Mouse (Mus musculus) ES-E14 (cell line): Measurements from ENCODE around the gene Vmn2r68. TPM values are rescaled to one million over a fixed set of nuclear protein-coding genes. Genes with fewer than 3 reads are reported as not detected.

Experiments used
- DNase-seq: peaks from one replicate; pipeline ENCODE4 v3.0.0-alpha.2; 2013; ENCODE audit warnings: low read depth, low spot score
- H3K27ac ChIP-seq: 2 replicates; pipeline ENCODE4 v1.5.1; 2012; ENCODE audit warnings: low read depth, mild to moderate bottlenecking, low read length, moderate library complexity, mixed read lengths; ENCODE audit not compliant: poor library complexity, insufficient read depth, severe bottlenecking
- H3K36me3 ChIP-seq: 2 replicates; pipeline ENCODE4 v1.6.1; 2012; ENCODE audit warnings: mild to moderate bottlenecking, low read length, moderate library complexity, mixed read lengths; ENCODE audit not compliant: control insufficient read depth, poor library complexity, insufficient read depth, severe bottlenecking
- H3K4me1 ChIP-seq, 2 experiments: fragments of 150-350 bp in 1 of 2; sonication (generic) in 1 of 2; 2 replicates each; pipeline ENCODE4 v1.6.1; 2012; ENCODE audit warnings: low read length in 2 of 2, mild to moderate bottlenecking in 1 of 2, mixed read lengths in 1 of 2; ENCODE audit not compliant: control insufficient read depth in 2 of 2, insufficient read depth in 2 of 2, poor library complexity in 1 of 2
- H3K4me3 ChIP-seq, 2 experiments: fragments of 150-350 bp in 1 of 2; sonication (generic) in 1 of 2; 2 replicates each; pipeline ENCODE4 v1.5.1; 2012; ENCODE audit warnings: low read length in 2 of 2, low read depth in 1 of 2, mild to moderate bottlenecking in 1 of 2, mixed read lengths in 1 of 2; ENCODE audit not compliant: insufficient read depth in 1 of 2, poor library complexity in 1 of 2, severe bottlenecking in 1 of 2
- H3K9ac ChIP-seq: 2 replicates; pipeline ENCODE4 v1.6.1; 2012; ENCODE audit warnings: low read depth, mild to moderate bottlenecking, low read length, mixed read lengths; ENCODE audit not compliant: poor library complexity, insufficient read depth, severe bottlenecking
- H3K9me3 ChIP-seq: fragments of 150-350 bp; sonication (generic); 2 replicates; pipeline ENCODE4 v1.6.1; 2012; ENCODE audit warnings: low read depth, mild to moderate bottlenecking, low read length; ENCODE audit not compliant: control insufficient read depth, insufficient read depth
- CHD2 ChIP-seq: IDR thresholded peaks from 2 replicates; pipeline ENCODE4 v1.6.1; 2014; ENCODE audit warnings: mild to moderate bottlenecking, low read depth, low read length, inconsistent platforms
- HCFC1 ChIP-seq: IDR thresholded peaks from 2 replicates; pipeline ENCODE4 v1.6.1; 2012; ENCODE audit warnings: low read length, inconsistent platforms, borderline replicate concordance; ENCODE audit not compliant: insufficient read depth
- MAFK ChIP-seq: IDR thresholded peaks from 2 replicates; pipeline ENCODE4 v1.6.1; 2014; ENCODE audit warnings: mild to moderate bottlenecking, low read depth, low read length, inconsistent platforms; ENCODE audit not compliant: insufficient read depth
- ZC3H11A ChIP-seq: IDR thresholded peaks from 2 replicates; pipeline ENCODE4 v1.6.1; 2012; ENCODE audit warnings: low read depth, mild to moderate bottlenecking, inconsistent platforms, low read length, borderline replicate concordance
- ZNF384 ChIP-seq: IDR thresholded peaks from 2 replicates; pipeline ENCODE4 v1.6.1; 2012; ENCODE audit warnings: low read depth, low read length, inconsistent platforms
- in situ Hi-C, 2 experiments: fragments of 600-800 bp; cut with MboI; formaldehyde crosslinking; loops; one replicate each; pipeline ENCODE4 v1.15.1; 2025; ENCODE audit warnings: low sequenced_read_pairs in 2 of 2, inconsistent platforms in 1 of 2; ENCODE audit not compliant: unreplicated experiment in 2 of 2
- total RNA-seq: library from RNA; depleted of rRNA; stranded (reverse); fragments of 300-350 nt; gene quantifications from 2 replicates; pipeline ENCODE4 v1.2.3, GENCODE M21; 2012; rRNA removed

Vmn2r68 gene
- total RNA-seq, result not detected in 2 replicates

GRCm38 (mm10) chr7:85237683-85238082 lies at the start of gene Vmn2r68:
Gene Vmn2r68, minus strand, starts transcription at chr7:85237783.
- H3K36me3 ChIP-seq, result no peaks in the 10 kb centered on the region
- no peak within 1 kb of the TSS for H3K4me3 ChIP-seq
- H3K27ac ChIP-seq, result no peak within 1 kb of the TSS
- H3K9me3 ChIP-seq, result no peaks in the 10 kb centered on the region
- in situ Hi-C loops, result loop anchor here in 1 of 2 experiments (5.0 kb wide), 1 partner anchor 80 kb away; the partner anchor contains the start of gene Vmn2r67
- H3K9ac ChIP-seq, result no peak within 1 kb of the TSS
- no peak for TF ChIP-seq ZNF384
- no peak for TF ChIP-seq HCFC1
- TF ChIP-seq ZC3H11A, result no peak
- TF ChIP-seq CHD2, result no peak
- TF ChIP-seq MAFK, result no peak
- H3K4me1 ChIP-seq, result no peaks in the 10 kb centered on the region
- no peak for DNase-seq

Other genes with a start within 250 kb of the Vmn2r68 start
- gene Vmn2r66, start 225.5 kb downstream of the Vmn2r68 start, total RNA-seq, result not detected in 2 replicates
- gene Vmn2r67, start 81.8 kb downstream of the Vmn2r68 start, total RNA-seq, result under 0.01 TPM in 1 of 2 replicates, not detected in the other
- not detected in 2 replicates for gene Vmn2r69, start 178.1 kb upstream of the Vmn2r68 start, total RNA-seq